ENCODE assay signal across 7 mouse cellular contexts in the genomic region with DNA sequence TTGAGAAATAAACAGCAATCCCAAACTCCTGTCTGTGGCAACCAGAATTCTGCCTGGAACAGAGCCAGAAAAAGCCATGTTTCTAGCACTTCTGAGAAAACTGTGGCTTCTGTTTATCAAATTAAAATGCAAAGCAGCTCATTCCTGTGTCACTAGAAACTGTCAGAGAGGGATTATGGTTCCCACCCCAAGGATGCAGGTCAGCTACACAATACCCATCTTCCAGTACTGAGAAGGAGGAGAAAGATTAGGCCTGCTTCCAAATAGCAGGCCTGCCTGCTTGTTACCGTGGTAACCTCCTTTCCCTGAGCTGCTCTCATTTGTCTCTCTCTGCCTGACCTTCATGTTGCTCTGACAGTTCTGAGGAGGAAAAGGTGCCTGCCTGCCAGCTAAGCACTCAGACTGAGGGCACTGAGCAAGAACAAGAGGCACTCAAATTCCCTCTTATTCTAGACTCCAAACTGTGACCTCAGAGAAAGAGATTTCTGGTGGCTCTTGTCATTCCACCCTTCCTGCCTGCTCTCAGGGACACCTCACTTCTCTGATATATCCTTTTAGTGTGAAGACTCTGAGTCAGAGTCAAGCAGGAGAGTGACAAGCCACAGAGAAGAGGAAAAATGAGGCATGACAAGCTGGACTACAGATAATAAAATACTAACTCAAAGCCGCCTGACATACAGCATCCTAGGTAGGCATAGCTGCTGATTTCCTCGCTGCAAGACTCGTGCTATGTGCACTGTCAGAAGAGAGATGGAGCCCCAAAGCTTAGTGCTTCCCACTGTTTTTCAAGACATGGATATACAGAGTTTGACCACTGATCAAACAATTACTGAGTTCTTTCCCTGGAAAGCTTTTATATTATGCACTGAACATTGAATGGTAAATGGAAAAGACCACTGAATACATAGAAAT.
DNase-seq lines count a peak whose midpoint lies in the region; ATAC-seq and TF ChIP-seq lines count a peak whose summit lies in the region.

No protein-coding gene starts in this region.

- TF ChIP-seq CTCF in olfactory bulb, adult 2 months (IDR thresholded peaks at IDR 0.05; ENCODE audit: insufficient read depth, low read depth, low read length), result no peak
- TF ChIP-seq CTCF in thymus, adult 2 months (IDR thresholded peaks at IDR 0.05; ENCODE audit: borderline replicate concordance, control insufficient read depth, extremely low read depth, insufficient read depth, low read length, poor library complexity), result no peak

- H3K4me2 ChIP-seq in heart, embryonic 12.5 days, result peak overlapping the region; percentile 38; the same call in 1 of the 2 replicates

- H3K4me1 ChIP-seq in heart, embryonic 12.5 days (replicated peaks), result peaks cover 34% of the 10 kb centered on the region
- peaks cover 3% of the 10 kb centered on the region; the same call in 1 of the 2 replicates for H3K4me1 ChIP-seq in olfactory bulb, adult 2 months (ENCODE audit: control insufficient read depth, insufficient read depth, low read length)
- no peaks in the 10 kb centered on the region for H3K4me1 ChIP-seq in thymus, adult 2 months (replicated peaks; ENCODE audit: control insufficient read depth, insufficient read depth, low read length)

- peak overlapping the region; percentile 20; the same call in 1 of the 2 replicates for H3K9ac ChIP-seq in heart, embryonic 12.5 days

- no peak for ATAC-seq in heart, embryonic 12.5 days (ENCODE audit: insufficient number of reproducible peaks, low FRiP score)

- no peaks in the 10 kb centered on the region for H3K27me3 ChIP-seq in heart, embryonic 12.5 days (replicated peaks)
- no peaks in the 10 kb centered on the region for H3K27me3 ChIP-seq in thymus, adult 2 months (ENCODE audit: control insufficient read depth, insufficient read depth, low read length)

- peak; percentile 95 for DNase-seq in brain, adult 2 months (ENCODE audit: low read depth, low spot score)
- peak; percentile 38 for DNase-seq in embryo, embryonic 11.5 days (ENCODE audit: low read depth, low spot score)
- DNase-seq in kidney, postnatal 14 days, result peak; percentile 46
- DNase-seq in lung, adult 18-20 months, result peak; percentile 81 to 86
- no peak for DNase-seq in thymus, adult 2 months

- no peaks in the 10 kb centered on the region for H3K36me3 ChIP-seq in heart, embryonic 12.5 days
- H3K36me3 ChIP-seq in thymus, adult 2 months (ENCODE audit: control insufficient read depth, insufficient read depth, low read length), result no peaks in the 10 kb centered on the region

- H3K9me3 ChIP-seq in heart, embryonic 12.5 days (replicated peaks), result no peaks in the 10 kb centered on the region

- no peak overlapping the region for H3K4me3 ChIP-seq in heart, embryonic 12.5 days
- no peak overlapping the region for H3K4me3 ChIP-seq in olfactory bulb, adult 2 months (ENCODE audit: insufficient read depth, low read depth, low read length)
- H3K4me3 ChIP-seq in thymus, adult 2 months (ENCODE audit: control insufficient read depth, insufficient read depth, low read length), result no peak overlapping the region

- TF ChIP-seq POLR2A in olfactory bulb, adult 2 months (IDR thresholded peaks at IDR 0.05; ENCODE audit: insufficient read depth, low read depth, low read length), result no peak
- no peak for TF ChIP-seq POLR2A in thymus, adult 2 months (IDR thresholded peaks at IDR 0.05; ENCODE audit: control insufficient read depth, extremely low read depth, insufficient read depth, low read length, poor library complexity)

- H3K27ac ChIP-seq in heart, embryonic 12.5 days (ENCODE audit: poor library complexity, severe bottlenecking), result peak overlapping the region; percentile 80
- H3K27ac ChIP-seq in olfactory bulb, adult 2 months (ENCODE audit: insufficient read depth, low read depth, low read length), result peak overlapping the region; percentile 84
- no peak overlapping the region for H3K27ac ChIP-seq in thymus, adult 2 months (ENCODE audit: control insufficient read depth, insufficient read depth, low read length)

- WGBS in heart, embryonic 12.5 days, result 25% methylated on average over 4 of the region's 4 CpGs
- WGBS in olfactory bulb, adult 2 months, result 21% methylated on average over 4 of the region's 4 CpGs
- WGBS in thymus, adult 2 months, result 82% methylated on average over 4 of the region's 4 CpGs
